8 mouse cellular contexts compared by ENCODE assay signal in genomic region chr1:40378794-40379193, GRCm38 (mm10). TPM values are rescaled to one million over a fixed set of nuclear protein-coding genes. Genes with fewer than 3 reads are reported as not detected.
DNase-seq lines count a peak whose midpoint lies in the region; ATAC-seq lines count a peak whose summit lies in the region.

No protein-coding gene starts in this region.

- no peak overlapping the region for H3K4me2 ChIP-seq in liver, embryonic 11.5 days

- DNase-seq in ovary, postnatal 10 days (ENCODE audit: low spot score), result peak; percentile 56
- DNase-seq in ovary, adult 18-20 months (ENCODE audit: low spot score), result no peak
- DNase-seq in adrenal gland, postnatal 25 days, result peak; percentile 55
- peak; percentile 76 for DNase-seq in embryo, embryonic 9.5 days (ENCODE audit: extremely low spot score)
- peak; percentile 81 for DNase-seq in heart, postnatal 4 days
- peak; percentile 68 for DNase-seq in liver, embryonic 11.5 days (ENCODE audit: low spot score)
- peak; percentile 57 for DNase-seq in thymus, postnatal 25 days

- no peaks in the 10 kb centered on the region for H3K36me3 ChIP-seq in liver, embryonic 11.5 days (ENCODE audit: control insufficient read depth, insufficient read depth, low read length)

- 15% methylated on average over 8 of the region's 8 CpGs for WGBS in liver, embryonic 11.5 days

- no peak overlapping the region for H3K4me3 ChIP-seq in liver, embryonic 11.5 days (ENCODE audit: low read depth, low read length)

- H3K4me1 ChIP-seq in liver, embryonic 11.5 days (replicated peaks; ENCODE audit: control insufficient read depth, insufficient read depth, low read length), result no peaks in the 10 kb centered on the region

- 0 out of 2 replicates have a peak, but pooled peaks have one; percentile 31 for ATAC-seq in liver, embryonic 11.5 days (replicated peaks; ENCODE audit: low FRiP score)
- ATAC-seq in neutrophil, adult 5-6 weeks (ENCODE audit: extremely low read depth, insufficient number of reproducible peaks, low FRiP score, poor library complexity, severe bottlenecking), result peak; percentile 54; the same call in 1 of the 2 replicates

- no peaks in the 10 kb centered on the region for H3K27me3 ChIP-seq in liver, embryonic 11.5 days (replicated peaks; ENCODE audit: control insufficient read depth, insufficient read depth, low read length)

- H3K27ac ChIP-seq in liver, embryonic 11.5 days (ENCODE audit: low read depth, low read length), result no peak overlapping the region

- no peak overlapping the region for H3K9ac ChIP-seq in liver, embryonic 11.5 days (ENCODE audit: low read depth, low read length)

- no peaks in the 10 kb centered on the region for H3K9me3 ChIP-seq in liver, embryonic 11.5 days (ENCODE audit: control insufficient read depth, low read length)

RNA-seq across cellular contexts. Expression of gene Il1rl1, which starts 50.6 kb away (rescaled TPM):
- total RNA-seq in adrenal gland, postnatal 25 days (2021), result 0.18 and 0.29 TPM in 2 replicates
- 1 to 10 TPM in 1 of 2 experiments, under 1 TPM in 1; 0.77 to 1.4 TPM for total RNA-seq in heart, postnatal 4 days (2021)
- polyA plus RNA-seq in liver, embryonic 11.5 days (2014; fragmentation: Nextera tagmentation; extraction: Ambion mirVana), result 1.7 and 2.3 TPM in 2 replicates
- total RNA-seq in neutrophil, adult 5-6 weeks (2017), result 3.6 and 4.1 TPM in 2 replicates

RNA-seq across cellular contexts. Expression of gene Il1rl2, which starts 54.4 kb away (rescaled TPM):
- total RNA-seq in adrenal gland, postnatal 25 days (2021), result 0.95 and 1.4 TPM in 2 replicates
- total RNA-seq in heart, postnatal 4 days (2021), result 1 to 10 TPM; 6.2 to 6.8 TPM
- 1.7 TPM in 2 replicates for polyA plus RNA-seq in liver, embryonic 11.5 days (2014; fragmentation: Nextera tagmentation; extraction: Ambion mirVana)
- 0.70 and 1.6 TPM in 2 replicates for total RNA-seq in neutrophil, adult 5-6 weeks (2017)
